Mouse (Mus musculus) C2C12 (cell line): ENCODE measurements around the gene 5730455P16Rik. TPM values are rescaled to one million over a fixed set of nuclear protein-coding genes. Genes with fewer than 3 reads are reported as not detected.

Experiments
- H3K27me3 ChIP-seq: one replicate; pipeline ENCODE4 v1.6.1; 2011; ENCODE audit not compliant: control insufficient read depth, insufficient read depth, insufficient read length
- H3K36me3 ChIP-seq: one replicate; pipeline ENCODE4 v1.6.1; 2011; ENCODE audit not compliant: control insufficient read depth, insufficient read depth
- H3K4me3 ChIP-seq: one replicate; pipeline ENCODE4 v1.5.1; 2011; ENCODE audit warnings: mild to moderate bottlenecking, control low read depth; ENCODE audit not compliant: poor library complexity, insufficient read depth, severe bottlenecking
- H3K79me2 ChIP-seq: one replicate; pipeline ENCODE4 v1.6.1; 2011; ENCODE audit not compliant: control insufficient read depth, insufficient read depth
- H3K79me3 ChIP-seq: one replicate; pipeline ENCODE4 v1.6.1; 2011; ENCODE audit warnings: low read depth, control low read depth
- H3ac ChIP-seq: one replicate; pipeline ENCODE3; 2011; ENCODE audit warnings: low read depth; ENCODE audit not compliant: control insufficient read depth, insufficient read length
- CEBPB ChIP-seq: IDR thresholded peaks from one replicate; pipeline ENCODE4 v1.6.1; 2011; ENCODE audit warnings: low read depth, mild to moderate bottlenecking, control low read depth, moderate library complexity
- CTCF ChIP-seq: IDR thresholded peaks from one replicate; pipeline ENCODE4 v1.5.1; 2011; ENCODE audit not compliant: control insufficient read depth, insufficient read depth, insufficient read length
- FOSL1 ChIP-seq: IDR thresholded peaks from one replicate; pipeline ENCODE4 v1.8.0; 2011; ENCODE audit warnings: mild to moderate bottlenecking, low read length; ENCODE audit not compliant: poor library complexity, insufficient read depth, severe bottlenecking
- MAX ChIP-seq: IDR thresholded peaks from one replicate; pipeline ENCODE4 v1.6.1; 2011; ENCODE audit warnings: mild to moderate bottlenecking, control low read depth
- MYOD1 ChIP-seq: IDR thresholded peaks from one replicate; pipeline ENCODE4 v1.6.1; 2011; ENCODE audit warnings: low read depth; ENCODE audit not compliant: control insufficient read depth, insufficient read length
- MYOG ChIP-seq: IDR thresholded peaks from one replicate; pipeline ENCODE4 v1.6.1; 2011; ENCODE audit not compliant: control insufficient read depth, insufficient read length; ENCODE audit errors: extremely low read depth
- USF1 ChIP-seq: IDR thresholded peaks from one replicate; pipeline ENCODE4 v1.6.1; 2011; ENCODE audit warnings: low read depth, mild to moderate bottlenecking, control low read depth, moderate library complexity
- polyA plus RNA-seq: library from polyadenylated mRNA; unstranded; fragments of >200 nt; fragmentation: generic; extraction: Trizol; gene quantifications from one replicate; pipeline ENCODE4 v1.2.1, GENCODE M21; 2012; ENCODE audit warnings: missing spikeins

Gene 5730455P16Rik
- polyA plus RNA-seq, 1 experiment: 4.3 TPM

- H3K4me3 ChIP-seq: no peak overlapping the region
- no peaks in the 10 kb centered on the region for H3K79me2 ChIP-seq
- TF ChIP-seq USF1 (no peak), CTCF (no peak), MYOG (no peak), FOSL1 (no peak), MAX (no peak), MYOD1 (no peak), CEBPB (no peak)
- H3K27me3 ChIP-seq: no peaks in the 10 kb centered on the region
- H3K79me3 ChIP-seq: no peaks in the 10 kb centered on the region
- H3K36me3 ChIP-seq: peaks cover 40% of the 10 kb centered on the region
- no peak overlapping the region for H3ac ChIP-seq
Measured at GRCm38 (mm10) chr11:80368949-80369348, 8.9 kb downstream of the 5730455P16Rik start.

GRCm38 (mm10) chr11:80354832-80355231, 23.0 kb downstream of the 5730455P16Rik start:
- no peak overlapping the region for H3ac ChIP-seq
- no peaks in the 10 kb centered on the region for H3K79me2 ChIP-seq
- H3K79me3 ChIP-seq: no peaks in the 10 kb centered on the region
- H3K36me3 ChIP-seq: peaks cover 5% of the 10 kb centered on the region
- peaks cover 10% of the 10 kb centered on the region for H3K27me3 ChIP-seq
- no peak overlapping the region for H3K4me3 ChIP-seq
- no peak for TF ChIP-seq MYOG
- TF ChIP-seq FOSL1: no peak
- TF ChIP-seq CTCF: no peak
- TF ChIP-seq MAX: no peak
- no peak for TF ChIP-seq USF1
- TF ChIP-seq CEBPB: no peak
- no peak for TF ChIP-seq MYOD1

- TF ChIP-seq MAX (no peak), MYOD1 (no peak), FOSL1 (no peak), USF1 (no peak), CTCF (peak; percentile 59)
- Histone ChIP-seq H3K79me2 (no peaks in the 10 kb centered on the region), H3K36me3 (no peaks in the 10 kb centered on the region), H3K27me3 (peaks cover 10% of the 10 kb centered on the region), H3K79me3 (no peaks in the 10 kb centered on the region), H3ac (no peak overlapping the region), H3K4me3 (no peak overlapping the region)
Measured at GRCm38 (mm10) chr11:80351832-80352430, 25.9 kb downstream of the 5730455P16Rik start.

GRCm38 (mm10) chr11:80342482-80342881, 35.4 kb downstream of the 5730455P16Rik start:
- H3K79me3 ChIP-seq: no peaks in the 10 kb centered on the region
- H3K36me3 ChIP-seq: no peaks in the 10 kb centered on the region
- H3K4me3 ChIP-seq: no peak overlapping the region
- no peak overlapping the region for H3ac ChIP-seq
- H3K79me2 ChIP-seq: no peaks in the 10 kb centered on the region
- peaks cover 18% of the 10 kb centered on the region for H3K27me3 ChIP-seq
- no peak for TF ChIP-seq MAX
- TF ChIP-seq CEBPB: no peak
- no peak for TF ChIP-seq USF1
- no peak for TF ChIP-seq FOSL1
- no peak for TF ChIP-seq MYOD1
- TF ChIP-seq CTCF: no peak
- TF ChIP-seq MYOG: no peak

GRCm38 (mm10) chr11:80336351-80336730, 41.5 kb downstream of the 5730455P16Rik start:
- Histone ChIP-seq H3K36me3 (no peaks in the 10 kb centered on the region), H3ac (no peak overlapping the region), H3K79me2 (no peaks in the 10 kb centered on the region), H3K4me3 (no peak overlapping the region), H3K27me3 (peaks cover 39% of the 10 kb centered on the region), H3K79me3 (no peaks in the 10 kb centered on the region)
- TF ChIP-seq FOSL1: no peak
- TF ChIP-seq CTCF: no peak
- TF ChIP-seq MAX: no peak
- no peak for TF ChIP-seq USF1
- TF ChIP-seq CEBPB: no peak
- TF ChIP-seq MYOG: no peak
- no peak for TF ChIP-seq MYOD1
